Mouse (Mus musculus) natural killer cell, adult 2 months (primary cell): Measurements from ENCODE around the gene Tmem178b.

Source experiments
- DNase-seq, 2 experiments: peaks; one replicate each; pipeline ENCODE4 v3.0.0; 2022; ENCODE audit warnings: low spot score in 2 of 2

Tmem178b gene

DNA sequence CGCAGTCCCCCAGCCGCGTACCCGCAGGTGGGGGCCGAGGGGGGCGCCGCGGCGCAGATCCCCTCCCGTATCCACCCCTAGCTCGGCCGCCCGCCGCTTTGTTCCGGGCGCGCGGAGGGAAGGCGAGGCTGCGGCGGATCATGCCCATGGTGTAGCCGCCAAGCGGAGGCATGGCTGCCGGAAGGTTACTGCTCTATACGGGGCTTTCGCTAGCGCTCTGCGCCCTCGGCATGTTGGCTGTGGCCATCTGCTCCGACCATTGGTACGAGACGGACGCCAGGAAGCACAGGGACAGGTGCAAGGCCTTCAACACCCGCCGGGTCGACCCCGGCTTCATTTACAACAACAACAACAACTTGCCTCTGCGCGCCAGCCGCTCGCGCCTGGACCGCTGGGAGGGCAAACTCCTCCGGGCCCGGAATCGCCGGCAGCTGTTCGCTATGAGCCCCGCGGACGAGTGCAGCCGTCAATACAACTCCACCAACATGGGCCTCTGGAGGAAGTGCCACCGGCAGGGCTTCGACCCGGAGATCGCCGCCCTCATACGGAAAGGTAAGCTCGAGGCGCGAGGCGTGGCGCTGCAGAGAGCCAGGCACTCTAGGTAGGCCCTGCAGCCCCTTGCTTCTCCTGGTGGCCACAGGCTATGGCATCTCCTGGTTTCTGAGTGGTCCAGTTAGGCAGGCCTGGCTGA is at the start of gene Tmem178b:
Gene Tmem178b (plus strand): TSS at position 371 of the 691 bp plus-strand sequence.
- DNase-seq: no peak

DNA sequence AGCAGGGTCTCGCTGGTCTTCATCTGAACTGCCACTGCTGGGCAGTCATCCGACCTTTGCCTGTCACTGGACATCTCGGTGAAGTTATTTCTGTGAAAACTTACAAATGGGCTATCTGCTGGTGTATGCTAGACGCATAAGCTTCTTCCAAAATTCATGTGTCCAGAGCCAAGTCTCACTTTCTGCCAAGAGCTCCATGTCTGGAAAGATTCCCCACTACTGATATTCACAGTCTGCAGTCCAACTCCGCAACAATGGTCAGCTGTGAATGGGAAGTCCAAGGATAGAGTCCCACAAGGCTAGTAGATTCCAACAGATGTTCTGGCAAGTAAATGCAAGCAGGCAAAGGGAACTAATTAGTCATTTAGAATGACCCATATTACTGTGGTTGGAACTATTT is 44.3 kb upstream of the Tmem178b start:
- DNase-seq: no peak

DNA sequence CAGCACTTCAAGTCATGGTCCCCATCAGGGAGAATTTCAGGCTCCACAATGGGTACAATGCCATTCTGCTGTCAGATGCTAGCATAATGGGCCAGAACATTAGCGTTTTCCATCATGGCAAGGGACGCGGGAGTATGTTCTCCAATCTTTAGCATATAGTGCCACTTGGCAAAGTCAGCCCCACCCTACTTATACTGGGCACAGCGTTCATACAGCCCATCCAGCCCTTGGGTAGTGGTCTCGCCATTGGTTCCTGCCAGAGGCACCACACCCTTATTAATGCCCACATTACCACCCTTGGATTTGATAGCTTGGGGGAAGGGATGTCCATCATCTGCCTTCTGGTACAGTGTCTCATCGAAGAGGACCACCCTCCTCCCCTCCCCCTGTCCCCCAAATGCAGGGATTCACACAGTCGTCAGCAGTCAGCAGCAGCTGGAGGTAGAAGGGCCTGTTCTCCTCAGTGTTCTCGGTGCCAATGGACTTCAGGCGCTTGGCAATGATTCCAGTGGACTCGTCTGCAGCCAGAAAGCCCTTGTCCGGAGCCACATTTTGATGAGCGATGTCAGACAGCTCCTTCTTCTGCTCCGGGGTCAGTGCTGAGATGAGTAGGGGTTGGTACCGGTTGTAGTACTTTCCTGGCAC is 29.3 kb upstream of the Tmem178b start:
- no peak for DNase-seq

DNA sequence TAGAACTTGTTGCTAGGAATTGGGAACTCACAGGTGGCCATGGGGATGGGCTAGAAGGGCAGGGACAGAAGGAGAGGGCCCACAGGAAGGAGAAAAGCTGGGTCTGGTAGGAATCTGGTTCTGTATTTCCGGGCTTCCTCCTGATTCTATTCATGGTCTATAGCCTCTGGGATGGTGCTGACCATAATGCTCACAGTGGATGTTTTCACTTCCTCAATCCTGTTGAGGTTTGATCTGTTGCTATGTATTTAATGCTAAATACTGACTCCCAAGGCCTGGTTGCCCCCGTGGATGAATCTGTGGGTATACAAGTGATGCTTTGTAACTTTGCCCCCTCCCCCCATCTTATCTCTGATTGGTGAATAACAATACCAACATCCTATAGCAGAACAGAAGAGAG is 25.5 kb upstream of the Tmem178b start:
- no peak for DNase-seq

DNA sequence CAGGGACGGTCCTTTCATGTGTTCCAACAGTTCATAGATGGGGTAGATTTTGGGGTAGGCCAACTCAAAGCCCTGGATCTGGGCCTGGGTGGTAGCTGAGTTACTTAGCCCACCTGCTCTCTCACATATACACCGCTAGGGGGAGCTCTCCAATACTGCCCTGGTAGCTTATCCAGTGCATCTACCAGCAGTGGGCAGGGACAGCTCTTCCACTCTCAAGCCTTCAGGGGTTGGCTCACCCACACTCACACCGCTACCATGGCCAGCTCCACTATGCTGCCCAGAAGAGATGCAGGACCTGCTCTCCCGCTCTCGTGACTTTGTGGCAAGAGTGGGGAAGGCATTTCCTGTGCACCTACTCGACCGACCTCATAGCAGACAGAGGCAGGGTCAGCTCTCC is 24.3 kb upstream of the Tmem178b start:
- no peak for DNase-seq

DNA sequence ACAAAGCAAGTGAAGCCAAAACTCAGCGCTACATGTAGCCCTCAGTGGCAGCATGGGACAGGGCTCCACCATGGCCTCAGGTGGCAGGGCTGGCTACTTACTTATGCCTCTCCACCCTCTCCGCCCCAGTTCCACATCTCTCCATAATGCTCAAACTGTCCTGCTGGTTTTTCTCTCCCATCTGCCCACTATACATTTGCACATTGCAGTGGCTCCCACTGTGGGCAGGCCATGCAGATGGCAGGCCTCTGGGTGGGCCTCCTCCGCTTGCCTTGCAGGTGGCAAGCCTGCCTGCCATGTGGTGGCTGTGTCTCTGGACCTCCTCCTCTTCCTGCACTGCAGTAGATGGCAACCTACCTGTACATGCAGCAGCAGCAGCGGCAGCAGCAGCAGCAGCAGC is 23.4 kb upstream of the Tmem178b start:
- no peak for DNase-seq

DNA sequence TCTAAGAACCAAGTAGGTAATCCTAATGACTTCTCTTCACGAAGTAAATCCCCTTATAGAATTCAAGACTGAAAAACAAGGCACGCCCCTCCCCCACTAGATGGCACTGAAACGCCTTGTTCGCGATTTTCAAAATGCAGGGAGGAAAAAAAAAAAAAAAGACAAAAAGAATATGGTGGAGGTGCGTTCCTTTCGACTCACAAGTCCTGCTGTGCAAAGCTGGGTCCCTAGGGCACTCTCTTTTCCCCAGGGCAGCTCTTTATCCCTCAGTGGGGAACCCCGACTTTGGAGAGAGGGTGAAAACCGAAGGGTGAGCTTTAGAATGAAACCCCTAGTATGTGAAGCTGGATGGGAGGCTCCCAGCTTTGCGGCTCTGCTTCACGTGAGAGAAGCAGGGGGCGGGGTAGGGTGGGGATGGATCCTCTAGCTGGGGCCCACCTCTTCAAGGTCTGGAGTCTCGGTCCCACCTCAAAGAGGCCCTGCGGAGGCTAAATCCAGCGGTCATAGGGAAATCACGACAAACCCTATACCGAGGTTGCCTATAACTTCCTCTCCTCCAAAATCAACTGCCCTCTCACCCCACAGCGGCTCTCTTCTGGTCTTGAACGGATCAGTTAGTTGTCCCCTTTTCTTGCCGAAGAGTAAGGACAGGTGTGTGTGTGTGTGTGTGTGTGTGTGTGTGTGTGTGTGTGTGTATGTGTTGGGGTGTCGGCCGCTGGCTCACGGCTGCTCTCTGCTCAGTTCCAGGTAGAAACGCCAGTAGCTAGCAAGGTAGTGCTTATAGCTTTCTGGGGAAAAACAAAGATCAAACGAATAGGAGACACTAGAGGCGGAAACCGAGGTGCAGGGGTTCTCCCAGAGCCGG is 2.6 kb upstream of the Tmem178b start:
- no peak for DNase-seq

DNA sequence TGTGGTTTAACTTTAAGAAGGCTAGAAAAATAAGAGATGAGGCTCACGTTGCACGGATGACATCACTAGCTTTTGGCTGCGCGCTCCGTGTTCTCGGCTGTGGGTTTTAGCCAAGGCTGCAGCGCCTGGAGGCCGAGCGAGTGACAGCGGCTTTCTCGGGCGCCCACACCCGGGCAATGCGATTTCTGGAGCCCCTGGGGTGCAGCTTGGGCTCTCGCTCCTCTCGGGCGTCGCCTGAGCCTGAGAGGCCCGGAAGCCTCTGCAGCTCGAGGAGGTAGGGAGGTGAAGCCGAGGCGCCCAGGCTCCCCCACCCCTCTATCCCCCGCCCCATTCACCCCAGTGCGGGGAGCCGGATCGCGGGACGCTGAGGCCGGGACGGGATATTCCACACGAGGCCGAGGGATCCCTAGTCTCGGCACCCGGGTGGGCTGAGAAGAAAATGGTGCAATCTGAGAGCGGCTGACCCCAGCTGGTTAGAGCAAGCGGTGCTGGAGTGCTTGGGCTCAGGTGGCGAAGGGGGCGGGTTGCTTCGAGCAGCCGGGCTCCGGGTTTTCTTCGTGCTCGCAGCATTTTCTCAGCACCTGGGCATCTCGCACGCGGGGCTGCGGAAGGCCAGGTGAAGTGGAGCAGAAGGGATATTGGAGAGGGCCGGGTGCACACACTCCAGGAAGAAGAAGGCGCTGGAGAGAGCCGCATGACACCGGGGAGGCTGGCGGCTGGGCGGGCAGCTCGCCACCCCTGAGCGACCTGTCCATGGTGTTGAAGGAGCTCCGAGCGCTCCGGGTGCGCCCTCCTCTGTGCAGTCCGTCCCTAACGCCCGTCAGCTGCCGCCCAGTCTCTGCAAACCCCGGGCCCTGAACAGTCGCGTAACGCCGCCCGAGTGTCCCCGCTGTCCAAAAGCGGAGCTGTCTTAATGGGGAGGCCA is 1.4 kb upstream of the Tmem178b start:
- DNase-seq: no peak

DNA sequence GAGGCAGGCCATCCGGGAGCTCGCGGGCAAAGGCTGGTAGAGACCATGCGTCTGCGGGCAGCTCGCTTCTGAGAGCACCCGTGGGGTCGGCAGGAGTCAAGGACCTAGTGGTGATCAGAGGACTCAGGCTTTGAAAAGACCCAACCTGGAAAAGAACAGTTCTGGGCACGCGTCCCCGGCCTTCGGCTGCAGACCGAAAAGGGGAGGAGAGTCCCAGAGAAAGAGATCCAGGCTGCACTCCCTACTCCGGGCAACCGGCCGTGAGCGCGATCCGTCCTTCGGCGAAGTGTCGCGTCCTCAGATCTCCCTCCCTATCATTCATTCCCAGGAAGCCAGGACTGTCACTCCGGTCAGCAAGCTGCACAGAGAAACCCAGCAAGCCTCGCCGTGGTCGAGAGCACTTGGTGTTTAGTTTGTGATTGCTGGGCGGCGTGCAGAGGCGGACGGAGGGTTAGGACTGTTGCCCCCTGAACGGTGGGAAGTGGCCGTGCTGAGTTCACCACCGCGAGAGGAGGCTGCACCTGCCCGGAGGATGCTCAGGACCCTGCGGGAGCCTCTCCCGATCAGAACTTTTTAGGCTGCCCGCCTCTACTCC is 668 bp upstream of the Tmem178b start:
- no peak for DNase-seq

DNA sequence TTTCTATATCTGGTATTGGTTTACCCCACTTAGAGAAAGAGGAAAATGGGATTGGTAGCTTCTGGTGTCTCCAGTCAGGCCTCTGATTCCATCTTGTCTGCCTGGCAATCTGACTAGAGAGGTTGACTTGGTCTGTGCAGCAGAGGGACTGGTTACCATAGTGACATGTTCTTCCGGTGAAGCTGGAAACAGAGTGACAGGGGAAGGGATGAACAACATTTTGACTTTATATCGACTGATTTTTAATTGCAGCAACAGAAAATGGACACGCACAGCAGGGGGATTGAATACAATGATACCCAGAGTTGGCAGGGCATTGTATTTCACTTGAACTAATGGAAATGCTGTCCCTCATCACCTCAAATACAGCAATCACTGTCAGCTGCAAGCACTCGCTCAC is 2.1 kb downstream of the Tmem178b start:
- no peak for DNase-seq

DNA sequence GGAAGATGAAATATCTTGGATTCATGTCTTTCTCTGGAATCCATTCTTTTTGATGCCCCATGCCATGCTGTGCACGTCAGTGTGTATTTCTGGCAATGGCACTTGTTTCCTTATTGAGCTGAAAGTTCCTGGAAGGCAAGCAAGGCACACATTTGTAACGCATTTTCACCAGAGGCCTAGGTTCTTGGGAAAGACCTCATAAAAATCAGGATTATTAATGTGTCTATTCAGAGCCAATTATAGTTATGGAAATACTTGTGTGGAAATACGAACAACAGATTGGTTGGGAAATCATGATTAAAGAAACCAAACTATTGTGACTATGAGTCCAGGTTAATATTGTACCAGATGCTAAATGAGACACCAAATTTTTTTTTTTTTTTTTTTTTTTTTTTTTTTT is 3.4 kb downstream of the Tmem178b start:
- DNase-seq: no peak

DNA sequence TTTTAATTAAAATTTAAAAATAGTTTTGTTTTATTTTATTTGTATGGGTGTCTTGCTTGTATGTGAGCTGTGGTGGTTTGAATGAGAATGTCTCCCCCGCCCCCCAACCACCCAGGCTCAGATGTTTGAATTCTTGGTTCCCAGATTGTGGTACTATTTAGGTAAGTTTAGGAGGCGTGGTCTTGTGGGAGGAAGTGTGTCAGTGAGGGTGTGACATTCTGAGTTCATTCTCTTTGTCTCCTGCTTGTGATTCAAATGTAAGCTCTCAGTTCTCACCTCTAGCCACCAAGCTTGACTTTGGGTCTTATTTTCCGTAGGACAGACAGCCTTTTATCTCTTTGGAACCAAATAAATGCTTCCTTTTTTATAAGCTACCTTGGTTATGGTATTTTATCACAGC is 17.7 kb downstream of the Tmem178b start:
- no peak for DNase-seq

DNA sequence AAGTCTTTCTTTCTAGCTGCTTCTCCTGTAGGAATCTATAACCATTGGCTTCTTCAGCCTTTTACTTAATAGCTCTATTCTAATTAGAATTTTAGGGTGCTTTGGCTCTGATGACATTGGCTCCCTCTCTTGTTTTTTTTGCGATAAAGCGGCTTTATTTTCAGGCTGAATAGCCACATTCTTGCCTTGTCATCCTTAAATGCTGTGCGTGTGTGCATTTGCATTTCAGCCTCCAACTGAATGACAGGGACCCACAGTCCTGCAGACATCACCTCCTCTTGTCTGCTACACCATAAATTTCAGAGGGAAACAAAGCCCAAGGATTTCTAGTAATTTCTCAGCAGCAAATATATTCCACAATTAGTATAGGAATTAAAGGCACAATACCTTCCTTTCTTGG is 23.4 kb downstream of the Tmem178b start:
- DNase-seq: no peak

DNA sequence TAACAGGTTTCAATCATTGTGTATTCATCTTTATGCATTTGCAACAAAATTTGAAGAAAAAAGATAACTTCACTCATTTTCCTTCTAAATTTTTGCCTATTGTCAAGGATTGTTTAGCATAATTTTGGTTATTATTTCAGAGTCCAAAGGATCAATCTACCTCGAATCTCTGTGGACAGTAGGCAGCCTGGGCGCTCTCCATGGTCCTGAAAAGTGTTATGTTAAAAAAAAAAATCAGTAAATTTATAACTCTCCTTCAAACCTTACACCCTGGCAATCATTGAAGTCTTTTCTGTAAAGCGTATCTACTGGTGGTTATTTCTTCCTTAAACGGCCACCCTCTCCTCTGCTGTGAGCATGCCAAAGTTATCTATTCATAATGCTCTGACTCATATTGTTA is 26.2 kb downstream of the Tmem178b start:
- DNase-seq: no peak

DNA sequence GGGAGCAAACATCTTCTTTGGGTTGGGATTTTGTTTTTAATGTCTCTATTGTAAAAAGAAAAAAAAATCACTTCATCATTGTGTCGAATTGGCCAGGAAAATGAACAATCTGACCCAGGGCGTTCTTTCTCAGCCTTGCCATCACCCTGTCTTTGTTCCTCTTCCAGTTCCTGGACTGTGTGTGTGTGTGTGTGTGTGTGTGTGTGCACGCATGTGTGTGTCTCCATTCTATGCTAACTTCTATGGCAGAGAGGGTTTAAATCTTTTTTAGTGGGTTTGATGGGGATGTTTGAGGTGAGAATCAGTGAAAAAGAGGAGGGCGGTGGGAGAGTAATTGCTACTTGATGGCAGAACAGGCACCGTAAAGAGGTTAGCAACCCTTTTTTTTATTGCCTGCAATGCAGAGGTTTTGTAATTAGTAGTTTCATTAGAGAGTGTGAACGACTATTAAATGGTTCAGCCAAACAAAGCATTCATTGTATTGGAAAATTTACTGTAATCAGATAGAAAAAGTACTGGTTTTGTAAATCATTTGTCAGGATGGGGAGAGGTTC is 30.2 kb downstream of the Tmem178b start:
- no peak for DNase-seq

DNA sequence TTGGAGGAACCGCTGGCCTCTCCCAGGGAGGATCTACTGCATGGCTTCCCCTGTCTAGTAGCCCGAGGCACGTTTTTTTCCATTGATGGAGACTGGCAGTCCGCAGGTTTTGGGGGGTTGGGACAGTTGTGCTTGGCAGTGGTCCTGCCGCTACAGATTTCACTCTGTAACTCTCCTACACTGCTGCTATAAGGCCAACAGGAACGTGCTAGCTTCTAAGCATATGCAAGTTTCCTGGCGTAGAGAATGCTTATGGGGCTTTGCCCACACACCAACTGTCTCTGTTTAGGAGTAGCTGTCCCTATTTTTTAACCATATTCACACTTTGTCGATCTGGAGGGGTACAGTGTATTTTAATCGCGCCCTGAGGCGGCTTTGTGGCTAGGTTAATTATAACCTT is 30.8 kb downstream of the Tmem178b start:
- DNase-seq: no peak

DNA sequence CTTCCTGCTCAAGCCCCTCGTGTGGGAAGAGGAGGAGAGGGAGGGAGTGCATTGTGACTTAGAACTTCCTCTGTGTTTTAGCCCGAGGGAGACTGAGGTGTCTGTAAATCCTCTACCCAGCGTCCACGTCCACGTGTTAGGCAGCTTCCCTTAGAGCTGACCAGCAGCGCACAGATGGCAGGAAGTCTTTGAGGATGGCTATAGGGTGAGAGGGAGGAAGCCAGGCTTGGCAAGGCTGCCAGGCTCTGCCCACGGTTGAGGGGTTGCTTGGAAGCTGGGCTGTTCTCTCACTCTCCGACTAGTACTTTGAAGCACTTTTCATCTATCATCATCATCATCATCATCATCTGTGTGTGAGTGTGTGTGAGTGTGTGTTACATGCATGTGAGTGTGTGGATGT is 41.9 kb downstream of the Tmem178b start:
- DNase-seq: no peak

DNA sequence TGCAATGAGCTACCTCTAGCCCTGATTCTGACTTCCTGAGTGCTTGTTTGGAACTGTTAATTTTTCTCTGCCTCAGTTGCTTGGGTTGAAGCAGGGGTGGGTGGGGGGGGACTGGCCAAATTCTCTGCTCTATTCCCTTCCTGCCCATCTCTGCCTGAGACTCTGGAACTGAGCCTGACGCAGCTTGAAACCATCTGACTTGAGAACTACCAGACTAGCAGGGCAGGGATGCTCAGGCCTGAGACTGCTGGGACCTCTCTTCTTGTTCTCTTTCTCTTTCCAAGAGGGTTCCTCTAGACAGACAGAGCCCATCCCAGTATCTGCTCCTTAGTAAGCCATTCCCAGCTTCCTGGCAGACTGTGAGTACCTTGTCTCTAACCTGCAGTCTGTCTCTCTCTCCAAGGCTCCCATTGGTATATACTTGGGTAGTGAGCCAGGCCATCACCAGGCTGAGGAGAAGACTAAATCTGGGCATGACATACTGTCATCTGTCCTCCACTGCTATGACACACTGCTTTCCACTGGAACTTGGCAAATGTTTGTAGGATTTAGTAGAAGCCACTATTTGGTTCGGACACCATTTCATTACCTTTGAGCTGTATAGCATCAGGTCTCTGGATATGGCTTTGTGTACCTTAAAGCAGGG is 42.7 kb downstream of the Tmem178b start:
- DNase-seq: no peak

DNA sequence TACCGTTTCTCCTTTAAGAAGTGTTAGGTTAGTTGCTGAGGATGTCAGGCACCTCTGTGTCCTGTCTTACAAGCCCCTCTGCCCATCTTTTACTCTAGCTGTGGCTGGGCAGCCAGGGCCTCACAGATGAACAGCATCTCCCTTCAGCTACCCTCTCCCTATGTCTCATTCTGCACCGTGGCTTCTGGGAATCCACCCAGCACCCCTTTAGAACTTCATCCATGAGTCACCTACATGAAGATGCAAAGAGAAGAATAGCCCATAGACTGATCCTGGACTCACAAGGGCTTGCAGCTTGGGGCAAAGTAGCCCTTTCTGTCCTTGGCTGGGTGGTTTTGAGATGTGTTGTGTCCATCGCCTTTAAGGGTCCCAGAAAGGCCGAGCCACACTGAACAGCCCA is 43.4 kb downstream of the Tmem178b start:
- no peak for DNase-seq

DNA sequence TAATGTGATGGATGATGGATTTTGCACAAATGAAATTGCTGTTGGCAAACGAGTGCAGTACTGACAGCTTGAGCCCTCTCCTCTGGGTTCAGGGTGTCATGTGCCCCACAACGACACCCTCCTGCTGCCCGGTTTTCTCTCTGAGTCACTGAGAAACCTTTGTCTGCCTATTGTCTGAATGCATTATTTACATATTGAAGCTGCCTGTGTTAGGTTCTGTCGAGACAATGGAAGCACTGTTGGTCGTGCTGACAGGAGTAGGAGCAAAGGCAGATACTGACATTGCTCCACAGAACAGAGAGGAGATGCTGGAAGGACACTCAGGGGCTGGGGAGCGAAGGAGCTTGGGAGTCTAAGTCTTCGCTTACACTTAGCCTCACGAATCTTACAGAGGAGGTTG is 44.2 kb downstream of the Tmem178b start:
- DNase-seq: no peak

DNA sequence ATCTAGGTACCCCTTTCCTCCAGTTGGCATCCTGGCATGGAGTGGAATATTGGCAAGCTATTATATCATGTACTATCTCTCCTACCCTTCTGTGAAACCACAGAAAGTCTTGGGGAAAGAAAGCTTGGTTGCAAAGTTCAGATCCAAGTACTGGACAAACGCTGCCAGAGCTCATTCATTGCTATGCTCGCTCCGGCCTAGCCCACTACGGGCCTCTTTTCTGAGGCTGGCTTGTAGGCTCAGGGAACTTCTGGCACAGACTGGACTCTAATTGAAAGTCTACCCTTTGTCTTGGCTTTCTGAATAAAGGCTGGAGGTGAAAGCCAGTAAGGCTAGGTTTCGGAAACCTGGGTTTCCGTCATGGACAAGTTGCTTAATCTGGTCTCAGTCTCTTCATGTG is 44.7 kb downstream of the Tmem178b start:
- no peak for DNase-seq
